Mouse (Mus musculus) cortical plate, adult 2 months (tissue): Measurements from ENCODE around the gene Cotl1. TPM values are rescaled to one million over a fixed set of nuclear protein-coding genes. Genes with fewer than 3 reads are reported as not detected.

ENCODE experiments used
- H3K27ac ChIP-seq: fragments of 200-500 bp; 2 replicates; pipeline ENCODE4 v1.5.1; 2012; ENCODE audit warnings: low read length, control low read depth, inconsistent platforms; ENCODE audit not compliant: insufficient read depth
- H3K4me1 ChIP-seq: fragments of 200-500 bp; 2 replicates; pipeline ENCODE4 v1.6.1; 2011; ENCODE audit warnings: low read length; ENCODE audit not compliant: control insufficient read depth, insufficient read depth
- H3K4me3 ChIP-seq: fragments of 200-500 bp; 2 replicates; pipeline ENCODE4 v1.5.1; 2011; ENCODE audit warnings: mild to moderate bottlenecking, low read length, control low read depth; ENCODE audit not compliant: insufficient read depth
- CTCF ChIP-seq: fragments of 200-500 bp; IDR thresholded peaks from 2 replicates; pipeline ENCODE4 v1.5.1; 2011; ENCODE audit warnings: mild to moderate bottlenecking, control low read depth, low read length; ENCODE audit not compliant: insufficient read depth; ENCODE audit errors: extremely low read depth
- POLR2A ChIP-seq: fragments of 200-500 bp; IDR thresholded peaks from 2 replicates; pipeline ENCODE4 v1.6.1; 2011; ENCODE audit warnings: mild to moderate bottlenecking, low read length, control low read depth; ENCODE audit not compliant: insufficient read depth; ENCODE audit errors: extremely low read depth
- polyA plus RNA-seq: library from polyadenylated mRNA; depleted of rRNA; stranded (reverse); fragments of >200 nt; gene quantifications from 2 replicates; pipeline ENCODE4 v1.2.3, GENCODE M21; 2012; rRNA removed

The Cotl1 gene
- polyA plus RNA-seq, 1 experiment: 80.4 TPM

GRCm38 (mm10) chr8:119765311-119765710 is 75.0 kb downstream of the Cotl1 start:
- no peak overlapping the region for H3K27ac ChIP-seq

GRCm38 (mm10) chr8:119762226-119763220 is 77.8 kb downstream of the Cotl1 start:
- no peak overlapping the region for H3K27ac ChIP-seq
- no peaks in the 10 kb centered on the region for H3K4me1 ChIP-seq
- no peak for TF ChIP-seq CTCF
- no peak for TF ChIP-seq POLR2A
- no peak overlapping the region for H3K4me3 ChIP-seq

More at GRCm38 (mm10) chr8:119765311-119765710, 75.0 kb downstream of the Cotl1 start:
- TF ChIP-seq CTCF (no peak), POLR2A (no peak)
- H3K4me3 ChIP-seq: no peak overlapping the region
- H3K4me1 ChIP-seq: no peaks in the 10 kb centered on the region

DNA sequence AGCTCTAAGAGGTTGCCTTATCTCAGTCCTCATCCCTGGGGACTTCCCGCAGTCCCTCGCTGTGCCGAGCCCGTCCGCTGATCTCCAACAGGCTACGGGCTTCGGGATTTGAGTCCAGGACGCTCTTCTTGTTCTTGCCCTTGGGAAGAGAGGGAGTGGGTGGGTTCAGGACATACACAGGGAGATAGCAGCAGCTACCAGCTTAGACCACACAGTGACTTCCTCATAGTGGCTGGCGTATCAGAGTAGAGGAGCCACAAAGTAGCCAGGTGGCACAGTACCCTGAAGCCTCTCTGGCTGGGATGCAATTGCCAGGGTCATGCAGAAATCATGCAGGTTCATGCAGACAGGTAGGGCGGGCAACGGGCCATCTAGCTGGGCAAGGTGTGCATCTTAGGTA is 78.7 kb downstream of the Cotl1 start:
- no peak for TF ChIP-seq POLR2A
- TF ChIP-seq CTCF: no peak
- Histone ChIP-seq H3K4me1 (no peaks in the 10 kb centered on the region), H3K4me3 (no peak overlapping the region)

More for the DNA sequence above, 78.7 kb downstream of the Cotl1 start:
- H3K27ac ChIP-seq: no peak overlapping the region

Other genes starting within 250 kb of the Cotl1 start
- 15.8 and 16.6 TPM in 2 replicates for gene Taf1c, start 235.3 kb downstream of the Cotl1 start, polyA plus RNA-seq
- 0.08 and 0.23 TPM in 2 replicates for gene Adad2, start 227.8 kb downstream of the Cotl1 start, polyA plus RNA-seq
- 5.3 and 5.5 TPM in 2 replicates for gene Kcng4, start 204.9 kb downstream of the Cotl1 start, polyA plus RNA-seq
- gene Wfdc1, start 174.2 kb downstream of the Cotl1 start, polyA plus RNA-seq: 17.5 and 20.3 TPM in 2 replicates
- 0.96 and 1.1 TPM in 2 replicates for gene Atp2c2, start 140.5 kb downstream of the Cotl1 start, polyA plus RNA-seq
- gene Tldc1, start 62.1 kb downstream of the Cotl1 start, polyA plus RNA-seq: 11.3 and 12.3 TPM in 2 replicates
- gene Klhl36, start 21.7 kb upstream of the Cotl1 start, polyA plus RNA-seq: 7.4 and 8.7 TPM in 2 replicates
- gene Usp10, start 69.8 kb upstream of the Cotl1 start, polyA plus RNA-seq: 75.6 and 81.9 TPM in 2 replicates
- 22.0 and 23.9 TPM in 2 replicates for gene Gm20388, start 70.3 kb upstream of the Cotl1 start, polyA plus RNA-seq
- 2.1 TPM in 2 replicates for gene Crispld2, start 151.9 kb upstream of the Cotl1 start, polyA plus RNA-seq